Mouse (Mus musculus) embryo, embryonic 11 days (tissue): ENCODE results near the gene Ephb2.

Experiments used
- DNase-seq: peaks from one replicate; pipeline ENCODE4 v3.0.0-alpha.2; 2015

The Ephb2 gene

GRCm38 (mm10) chr4:136836387-136836931, 671 bp upstream of the Ephb2 start:
- DNase-seq: peak; percentile 86

- DNase-seq: peak; percentile 56
Measured at GRCm38 (mm10) chr4:136834815-136835620, 770 bp downstream of the Ephb2 start.

- no peak for DNase-seq
Measured at GRCm38 (mm10) chr4:136834439-136834814, 1.4 kb downstream of the Ephb2 start.

- no peak for DNase-seq
Measured at GRCm38 (mm10) chr4:136833619-136834351, 2.0 kb downstream of the Ephb2 start.

GRCm38 (mm10) chr4:136832559-136833232, 3.1 kb downstream of the Ephb2 start:
- no peak for DNase-seq

GRCm38 (mm10) chr4:136830272-136830823, 5.4 kb downstream of the Ephb2 start:
- no peak for DNase-seq

GRCm38 (mm10) chr4:136829837-136830236, 6.0 kb downstream of the Ephb2 start:
- no peak for DNase-seq

- no peak for DNase-seq
Measured at GRCm38 (mm10) chr4:136828664-136829569, 6.9 kb downstream of the Ephb2 start.

- DNase-seq: no peak
Measured at GRCm38 (mm10) chr4:136824935-136825552, 10.7 kb downstream of the Ephb2 start.

GRCm38 (mm10) chr4:136820069-136820522, 15.7 kb downstream of the Ephb2 start:
- DNase-seq: peak; percentile 56

GRCm38 (mm10) chr4:136816701-136817100, 19.1 kb downstream of the Ephb2 start:
- DNase-seq: no peak

GRCm38 (mm10) chr4:136815364-136815763, 20.4 kb downstream of the Ephb2 start:
- no peak for DNase-seq

GRCm38 (mm10) chr4:136812543-136812942, 23.2 kb downstream of the Ephb2 start:
- no peak for DNase-seq

- no peak for DNase-seq
Measured at GRCm38 (mm10) chr4:136811596-136811995, 24.2 kb downstream of the Ephb2 start.

GRCm38 (mm10) chr4:136808478-136808877, 27.3 kb downstream of the Ephb2 start:
- no peak for DNase-seq

- no peak for DNase-seq
Measured at GRCm38 (mm10) chr4:136807448-136808009, 28.3 kb downstream of the Ephb2 start.

GRCm38 (mm10) chr4:136806254-136806653, 29.5 kb downstream of the Ephb2 start:
- DNase-seq: no peak

GRCm38 (mm10) chr4:136804343-136804742, 31.4 kb downstream of the Ephb2 start:
- DNase-seq: no peak

GRCm38 (mm10) chr4:136802446-136802845, 33.3 kb downstream of the Ephb2 start:
- DNase-seq: no peak

GRCm38 (mm10) chr4:136801944-136802343, 33.8 kb downstream of the Ephb2 start:
- DNase-seq: no peak

GRCm38 (mm10) chr4:136801463-136801862, 34.3 kb downstream of the Ephb2 start:
- DNase-seq: no peak
